Mouse (Mus musculus) midbrain, embryonic 12.5 days (tissue): ENCODE data around the gene Hist2h2ab. TPM values are rescaled to one million over a fixed set of nuclear protein-coding genes. Genes with fewer than 3 reads are reported as not detected.
A peak's percentile ranks its signal among the peaks of the same experiment; 100 is the strongest.
"Not testable (repeated sequence)": the region's sequence is repeated elsewhere in the genome, so short reads cannot be mapped to it uniquely, and the experiment has no call there.

Source experiments
- ATAC-seq: fragments of 200-750 bp; cut with Nextera tagmentation; 2 replicates; pipeline ENCODE4 v1.8.0; 2017; ENCODE audit warnings: low read depth, moderate TSS enrichment, moderate library complexity; ENCODE audit not compliant: low FRiP score
- H3K27ac ChIP-seq: fragments of 300-500 bp; sonication (generic); replicated peaks from 2 replicates; pipeline ENCODE4 v1.5.1; 2016; ENCODE audit warnings: mild to moderate bottlenecking
- H3K27me3 ChIP-seq: fragments of 300-500 bp; sonication (generic); 2 replicates; pipeline ENCODE4 v1.6.1; 2016; ENCODE audit warnings: mild to moderate bottlenecking
- H3K36me3 ChIP-seq: fragments of 300-500 bp; sonication (generic); 2 replicates; pipeline ENCODE4 v1.6.1; 2016
- H3K4me1 ChIP-seq: fragments of 300-500 bp; sonication (generic); 2 replicates; pipeline ENCODE4 v1.6.1; 2016
- H3K4me2 ChIP-seq: fragments of 300-500 bp; sonication (generic); replicated peaks from 2 replicates; pipeline ENCODE4 v1.6.1; 2016; ENCODE audit warnings: mild to moderate bottlenecking, moderate library complexity
- H3K4me3 ChIP-seq: fragments of 300-500 bp; sonication (generic); 2 replicates; pipeline ENCODE4 v1.5.1; 2016; ENCODE audit warnings: mild to moderate bottlenecking
- H3K9ac ChIP-seq: fragments of 300-500 bp; sonication (generic); replicated peaks from 2 replicates; pipeline ENCODE4 v1.6.1; 2016; ENCODE audit warnings: mild to moderate bottlenecking, moderate library complexity
- H3K9me3 ChIP-seq: fragments of 300-500 bp; sonication (generic); 2 replicates; pipeline ENCODE4 v1.6.1; 2016; ENCODE audit warnings: mild to moderate bottlenecking
- WGBS: fragments of 180-500 bp; shearing (Covaris S2); methylation state at CpG from one replicate; pipeline ENCODE4 v1.1.7; 2016; 5-methylcytosine and 5-hydroxymethylcytosine counted together
- polyA plus RNA-seq: library from polyadenylated mRNA; unstranded; fragments of >200 nt; fragmentation: Nextera tagmentation; extraction: Ambion mirVana; gene quantifications from 2 replicates; pipeline ENCODE4 v1.2.1, GENCODE M21; 2016

Gene Hist2h2ab
- polyA plus RNA-seq, 1 experiment from 2014 or later, result 0.96 TPM

- peak within 1 kb of the TSS; percentile 58 for H3K4me3 ChIP-seq
- H3K9ac ChIP-seq, result peak within 1 kb of the TSS; percentile 60
- peak within 1 kb of the TSS; percentile 66 for H3K4me2 ChIP-seq
- peaks cover 8% of the 10 kb centered on the region; the same call in 1 of the 2 replicates for H3K27me3 ChIP-seq
- peaks cover 30% of the 10 kb centered on the region for H3K4me1 ChIP-seq
- under 1% methylated on average over 15 of the region's 23 CpGs for WGBS
- peak within 1 kb of the TSS; percentile 73 for H3K27ac ChIP-seq
- ATAC-seq, result peak; percentile 72
- peaks cover 27% of the 10 kb centered on the region for H3K36me3 ChIP-seq
- no peaks in the 10 kb centered on the region for H3K9me3 ChIP-seq
Measured at GRCm38 (mm10) chr3:96180727-96181477, 38.8 kb upstream of the Hist2h2ab start, which contains the start of gene Sv2a. Gene Sv2a (plus strand): TSS chr3:96181151.

- Histone ChIP-seq H3K4me2 (peak overlapping the region; percentile 66), H3K9ac (peak overlapping the region; percentile 60), H3K9me3 (no peaks in the 10 kb centered on the region), H3K4me3 (peak overlapping the region; percentile 58), H3K4me1 (peaks cover 30% of the 10 kb centered on the region), H3K27ac (peak overlapping the region; percentile 42), H3K27me3 (peaks cover 8% of the 10 kb centered on the region; the same call in 1 of the 2 replicates), H3K36me3 (peaks cover 18% of the 10 kb centered on the region)
- 42% methylated on average over 12 of the region's 12 CpGs for WGBS
- peak; percentile 25; the same call in 1 of the 2 replicates for ATAC-seq
Measured at GRCm38 (mm10) chr3:96181510-96182381, 37.9 kb upstream of the Hist2h2ab start.

- H3K27me3 ChIP-seq, result peaks cover 8% of the 10 kb centered on the region; the same call in 1 of the 2 replicates
- ATAC-seq, result no peak
- no peaks in the 10 kb centered on the region for H3K9me3 ChIP-seq
- H3K4me2 ChIP-seq, result peak overlapping the region; percentile 66
- H3K4me3 ChIP-seq, result peak overlapping the region; percentile 58
- 28% methylated on average over 4 of the region's 4 CpGs for WGBS
- peaks cover 30% of the 10 kb centered on the region for H3K4me1 ChIP-seq
- H3K27ac ChIP-seq, result peak overlapping the region; percentile 20
- peaks cover 14% of the 10 kb centered on the region for H3K36me3 ChIP-seq
- peak overlapping the region; percentile 60; the same call in 1 of the 2 replicates for H3K9ac ChIP-seq
Measured at GRCm38 (mm10) chr3:96182382-96182776, 37.3 kb upstream of the Hist2h2ab start.

- ATAC-seq, result no peak
- 68% methylated on average over 12 of the region's 12 CpGs for WGBS
- no peak overlapping the region for H3K4me3 ChIP-seq
- H3K27me3 ChIP-seq, result 0 out of 2 replicates have a peak, but pooled peaks cover 11% of the 10 kb centered on the region
- H3K9ac ChIP-seq, result no peak overlapping the region
- peaks cover 11% of the 10 kb centered on the region for H3K4me1 ChIP-seq
- H3K4me2 ChIP-seq, result no peak overlapping the region
- no peak overlapping the region for H3K27ac ChIP-seq
- peaks cover 10% of the 10 kb centered on the region; the same call in 1 of the 2 replicates for H3K36me3 ChIP-seq
- no peaks in the 10 kb centered on the region for H3K9me3 ChIP-seq
Measured at GRCm38 (mm10) chr3:96192977-96193376, 26.7 kb upstream of the Hist2h2ab start.

GRCm38 (mm10) chr3:96194966-96195365 is 24.7 kb upstream of the Hist2h2ab start:
- Histone ChIP-seq H3K4me2 (no peak overlapping the region), H3K4me3 (no peak overlapping the region), H3K9me3 (no peaks in the 10 kb centered on the region), H3K27ac (no peak overlapping the region), H3K9ac (no peak overlapping the region), H3K36me3 (peaks cover 8% of the 10 kb centered on the region; the same call in 1 of the 2 replicates), H3K27me3 (peaks cover 19% of the 10 kb centered on the region; the same call in 1 of the 2 replicates), H3K4me1 (peaks cover 14% of the 10 kb centered on the region)
- ATAC-seq, result no peak
- 89% methylated on average over 10 of the region's 10 CpGs for WGBS

GRCm38 (mm10) chr3:96195616-96196313 is 23.9 kb upstream of the Hist2h2ab start:
- 94% methylated on average over 11 of the region's 11 CpGs for WGBS

GRCm38 (mm10) chr3:96196437-96197128 is 23.1 kb upstream of the Hist2h2ab start:
- Histone ChIP-seq H3K4me2 (peak overlapping the region; percentile 96), H3K27ac (peak overlapping the region; percentile 91), H3K4me1 (peaks cover 14% of the 10 kb centered on the region), H3K36me3 (peaks cover 8% of the 10 kb centered on the region; the same call in 1 of the 2 replicates), H3K9ac (peak overlapping the region; percentile 78), H3K27me3 (peaks cover 19% of the 10 kb centered on the region; the same call in 1 of the 2 replicates), H3K9me3 (no peaks in the 10 kb centered on the region), H3K4me3 (peak overlapping the region; percentile 65)
- 21% methylated on average over 27 of the region's 27 CpGs for WGBS
- ATAC-seq, result peak; percentile 57; the same call in 1 of the 2 replicates

More at GRCm38 (mm10) chr3:96195616-96196313, 23.9 kb upstream of the Hist2h2ab start:
- Histone ChIP-seq H3K9me3 (no peaks in the 10 kb centered on the region), H3K4me3 (no peak overlapping the region), H3K36me3 (peaks cover 8% of the 10 kb centered on the region; the same call in 1 of the 2 replicates), H3K4me2 (no peak overlapping the region; the same call in 1 of the 2 replicates), H3K4me1 (peaks cover 14% of the 10 kb centered on the region), H3K27ac (no peak overlapping the region), H3K27me3 (peaks cover 19% of the 10 kb centered on the region; the same call in 1 of the 2 replicates), H3K9ac (no peak overlapping the region)
- ATAC-seq, result no peak

- Histone ChIP-seq H3K9ac (peak overlapping the region; percentile 78), H3K9me3 (no peaks in the 10 kb centered on the region), H3K27me3 (peaks cover 19% of the 10 kb centered on the region; the same call in 1 of the 2 replicates), H3K4me2 (peak overlapping the region; percentile 96), H3K36me3 (peaks cover 8% of the 10 kb centered on the region; the same call in 1 of the 2 replicates), H3K27ac (peak overlapping the region; percentile 91), H3K4me1 (peaks cover 14% of the 10 kb centered on the region), H3K4me3 (peak overlapping the region; percentile 65)
- ATAC-seq, result peak; percentile 95
- under 1% methylated on average over 50 of the region's 50 CpGs for WGBS
Measured at GRCm38 (mm10) chr3:96197129-96197749, 22.4 kb upstream of the Hist2h2ab start.

GRCm38 (mm10) chr3:96198181-96198580 is 21.5 kb upstream of the Hist2h2ab start:
- peaks cover 19% of the 10 kb centered on the region; the same call in 1 of the 2 replicates for H3K27me3 ChIP-seq
- peaks cover 14% of the 10 kb centered on the region for H3K4me1 ChIP-seq
- peak overlapping the region; percentile 65; the same call in 1 of the 2 replicates for H3K4me3 ChIP-seq
- H3K9ac ChIP-seq, result no peak overlapping the region
- peak overlapping the region; percentile 96 for H3K4me2 ChIP-seq
- WGBS, result 3% methylated on average over 6 of the region's 6 CpGs
- no peak for ATAC-seq
- H3K36me3 ChIP-seq, result peaks cover 4% of the 10 kb centered on the region; the same call in 1 of the 2 replicates
- no peaks in the 10 kb centered on the region for H3K9me3 ChIP-seq
- no peak overlapping the region for H3K27ac ChIP-seq

GRCm38 (mm10) chr3:96198601-96199251 is 20.9 kb upstream of the Hist2h2ab start:
- peaks cover 19% of the 10 kb centered on the region; the same call in 1 of the 2 replicates for H3K27me3 ChIP-seq
- not testable (repeated sequence) for H3K27ac ChIP-seq, ATAC-seq, H3K36me3 ChIP-seq, H3K9me3 ChIP-seq, H3K4me3 ChIP-seq, H3K4me2 ChIP-seq, H3K9ac ChIP-seq
- 34% methylated on average over 8 of the region's 8 CpGs for WGBS
- H3K4me1 ChIP-seq, result peaks cover 14% of the 10 kb centered on the region
